ENCODE assay signal across 8 mouse cellular contexts in the genomic region with DNA sequence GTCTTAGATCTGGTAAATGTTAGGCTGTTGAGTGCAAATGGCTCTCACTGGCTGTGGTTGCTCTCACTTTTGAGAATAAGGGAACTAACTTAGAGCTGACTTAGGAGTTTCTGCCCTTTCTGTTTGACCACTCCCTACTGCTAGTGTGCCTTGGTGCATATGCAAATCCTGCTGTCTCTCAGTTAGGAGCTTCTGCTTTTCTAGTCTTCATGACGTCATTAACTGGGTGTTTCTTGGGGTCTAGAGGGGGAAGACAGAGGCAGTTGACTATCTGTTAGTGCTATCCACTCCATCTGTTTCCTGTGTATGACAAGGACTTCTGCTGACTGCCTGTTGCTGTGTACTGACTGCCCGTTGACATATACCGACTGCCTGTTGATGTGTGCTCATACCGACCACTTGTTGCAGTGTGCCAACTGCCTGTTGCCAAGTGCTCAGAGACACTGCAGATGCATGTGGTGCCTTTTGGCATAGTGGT. TPM values are rescaled to one million over a fixed set of nuclear protein-coding genes. Genes with fewer than 3 reads are reported as not detected.
DNase-seq lines count a peak whose midpoint lies in the region; ATAC-seq and TF ChIP-seq lines count a peak whose summit lies in the region.

No protein-coding gene starts in this region.

- H3K9me3 ChIP-seq in ES-Bruce4 (replicated peaks; ENCODE audit: control insufficient read depth, insufficient read depth, low read length, poor library complexity, severe bottlenecking): no peaks in the 10 kb centered on the region
- no peaks in the 10 kb centered on the region for H3K9me3 ChIP-seq in neural tube, embryonic 15.5 days (replicated peaks)

- no peak for TF ChIP-seq CTCF in ES-Bruce4 (IDR thresholded peaks at IDR 0.05; ENCODE audit: low read depth, low read length)

- peak; percentile 28 to 81 for DNase-seq in heart, adult 9 months (ENCODE audit: low spot score in 2 of 2)
- DNase-seq in heart, postnatal 25 days (ENCODE audit: low spot score): no peak
- DNase-seq in heart, postnatal 10 days: peak; percentile 32 to 35
- DNase-seq in embryo, embryonic 11 days: no peak
- DNase-seq in ovary, adult 18-20 months (ENCODE audit: low spot score): no peak

- H3K27me3 ChIP-seq in ES-Bruce4 (ENCODE audit: control insufficient read depth, insufficient read depth, low read length, poor library complexity, severe bottlenecking): no peaks in the 10 kb centered on the region
- no peaks in the 10 kb centered on the region for H3K27me3 ChIP-seq in neural tube, embryonic 15.5 days (replicated peaks)

- TF ChIP-seq EP300 in ES-Bruce4 (IDR thresholded peaks at IDR 0.05; ENCODE audit: insufficient read depth, low read depth, low read length): no peak

- WGBS in neural tube, embryonic 15.5 days: 65% methylated on average over 4 of the region's 4 CpGs

- H3K4me2 ChIP-seq in neural tube, embryonic 15.5 days: no peak overlapping the region

- H3K36me3 ChIP-seq in ES-Bruce4 (ENCODE audit: control insufficient read depth, insufficient read depth, low read length, poor library complexity, severe bottlenecking): no peaks in the 10 kb centered on the region
- H3K36me3 ChIP-seq in neural tube, embryonic 15.5 days: no peaks in the 10 kb centered on the region

- intact Hi-C loops in heart, postnatal 25 days (cut with DNase I): no loop called here
- intact Hi-C loops in heart, postnatal 10 days (cut with DNase I): no loop called here

- TF ChIP-seq POLR2A in ES-Bruce4 (IDR thresholded peaks at IDR 0.05; ENCODE audit: insufficient read depth, low read length): no peak

- no peak overlapping the region for H3K4me3 ChIP-seq in ES-Bruce4 (ENCODE audit: low read depth, low read length)
- H3K4me3 ChIP-seq in neural tube, embryonic 15.5 days (replicated peaks): no peak overlapping the region

- H3K4me1 ChIP-seq in ES-Bruce4 (ENCODE audit: control insufficient read depth, insufficient read depth, low read length): peaks cover 3% of the 10 kb centered on the region
- peaks cover 5% of the 10 kb centered on the region for H3K4me1 ChIP-seq in neural tube, embryonic 15.5 days

- H3K9ac ChIP-seq in ES-Bruce4 (ENCODE audit: low read depth, poor library complexity, severe bottlenecking): no peak overlapping the region
- H3K9ac ChIP-seq in neural tube, embryonic 15.5 days (replicated peaks): no peak overlapping the region

- peak; percentile 88 for ATAC-seq in megakaryocyte progenitor cell, adult 5-6 weeks (replicated peaks; ENCODE audit: poor library complexity)
- no peak for ATAC-seq in neural tube, embryonic 15.5 days (ENCODE audit: low FRiP score)

- peak overlapping the region; percentile 80 for H3K27ac ChIP-seq in ES-Bruce4 (ENCODE audit: insufficient read depth, low read length)
- no peak overlapping the region for H3K27ac ChIP-seq in neural tube, embryonic 15.5 days (replicated peaks)

RNA-seq across cellular contexts. Expression of a gene that starts 56.7 kb away (rescaled TPM):
- 10 to 100 TPM in 1 of 2 experiments, 1 to 10 TPM in 1; 8.7 to 10.3 TPM for total RNA-seq in heart, postnatal 25 days (2021)
- polyA plus RNA-seq in ES-Bruce4 (2011; ENCODE audit: insufficient read depth, insufficient read length, low read depth, missing spikeins): 44.9 and 49.1 TPM in 2 replicates
- 10 to 100 TPM; 19.4 to 19.9 TPM for total RNA-seq in heart, postnatal 10 days (2021)
- 20.8 and 29.9 TPM in 2 replicates for total RNA-seq in megakaryocyte progenitor cell, adult 5-6 weeks (2015)
- total RNA-seq in megakaryocyte progenitor cell, adult 5-6 weeks (2017): 26.9 and 28.3 TPM in 2 replicates
- 10.9 and 16.9 TPM in 2 replicates for polyA plus RNA-seq in neural tube, embryonic 15.5 days (2015; fragmentation: Nextera tagmentation; extraction: Ambion mirVana)

Comparison
In these comparisons a context has a peak if more than half of its experiments do, and no peak if none do; other contexts are left out.
1. DNase-seq: peak in heart, adult 9 months (2 of 2) and heart, postnatal 10 days (2 of 2); none in heart, postnatal 25 days (single experiment), embryo, embryonic 11 days (single experiment) and ovary, adult 18-20 months (single experiment).